Mouse (Mus musculus) forebrain, postnatal 0 days (tissue): Measurements from ENCODE around the gene Rnft1. TPM values are rescaled to one million over a fixed set of nuclear protein-coding genes. Genes with fewer than 3 reads are reported as not detected.

ENCODE experiments used
- ATAC-seq: fragments of 200-750 bp; cut with Nextera tagmentation; 2 replicates; pipeline ENCODE4 v1.8.0; 2017; ENCODE audit warnings: mild to moderate bottlenecking, moderate library complexity
- DNase-seq: peaks from one replicate; pipeline ENCODE4 v3.0.0-alpha.2; 2015
- H3K27ac ChIP-seq: fragments of 300-500 bp; sonication (generic); 2 replicates; pipeline ENCODE4 v1.5.1; 2014; ENCODE audit warnings: low read depth, mild to moderate bottlenecking, antibody characterized with exemption, low read length, moderate library complexity, mixed read lengths
- H3K27me3 ChIP-seq: fragments of 300-500 bp; sonication (generic); 2 replicates; pipeline ENCODE4 v1.6.1; 2014; ENCODE audit warnings: mild to moderate bottlenecking, low read length, mixed read lengths; ENCODE audit not compliant: insufficient read depth
- H3K36me3 ChIP-seq: fragments of 300-500 bp; sonication (generic); 2 replicates; pipeline ENCODE4 v1.6.1; 2014; ENCODE audit warnings: mild to moderate bottlenecking, moderate library complexity; ENCODE audit not compliant: insufficient read depth
- H3K4me1 ChIP-seq: fragments of 300-500 bp; sonication (generic); 2 replicates; pipeline ENCODE4 v1.6.1; 2014; ENCODE audit warnings: antibody characterized with exemption; ENCODE audit not compliant: insufficient read depth
- H3K4me2 ChIP-seq: fragments of 300-500 bp; sonication (generic); 2 replicates; pipeline ENCODE4 v1.6.1; 2014; ENCODE audit warnings: low read depth, mild to moderate bottlenecking, moderate library complexity
- H3K4me3 ChIP-seq: fragments of 300-500 bp; sonication (generic); 2 replicates; pipeline ENCODE4 v1.5.1; 2014; ENCODE audit warnings: low read depth, low read length, mixed read lengths
- H3K9ac ChIP-seq: fragments of 300-500 bp; sonication (generic); 2 replicates; pipeline ENCODE4 v1.6.1; 2014; ENCODE audit warnings: mild to moderate bottlenecking
- H3K9me3 ChIP-seq: fragments of 300-500 bp; sonication (generic); 2 replicates; pipeline ENCODE4 v1.6.1; 2016; ENCODE audit warnings: low read length
- CTCF ChIP-seq: sonication (generic); IDR thresholded peaks from 2 replicates; pipeline ENCODE4 v1.5.1; 2016; ENCODE audit warnings: antibody characterized with exemption, control low read depth, low read depth
- WGBS: fragments of 180-500 bp; shearing (Covaris S2); extraction: QIAGEN DNeasy Blood & Tissue Kit; methylation state at CpG from one replicate; pipeline ENCODE4 v1.1.7; 2014; 5-methylcytosine and 5-hydroxymethylcytosine counted together
- polyA plus RNA-seq: library from polyadenylated mRNA; unstranded; fragments of >200 nt; fragmentation: Nextera tagmentation; extraction: Ambion mirVana; gene quantifications from 2 replicates; pipeline ENCODE4 v1.2.1, GENCODE M21; 2015
- total RNA-seq: library from RNA; depleted of rRNA; stranded (reverse); fragments of >200 nt; gene quantifications from 2 replicates; pipeline ENCODE4 v1.2.3, GENCODE M21; 2014; rRNA removed

Rnft1 gene
- total RNA-seq (10.2 and 10.7 TPM in 2 replicates), polyA plus RNA-seq (11.4 and 15.0 TPM in 2 replicates)

GRCm38 (mm10) chr11:86484101-86484868 is at the start of gene Rnft1:
Gene Rnft1 (plus strand): TSS chr11:86484657.
- H3K9ac ChIP-seq, result peak within 1 kb of the TSS; percentile 69
- no peaks in the 10 kb centered on the region for H3K27me3 ChIP-seq
- ATAC-seq, result peak; percentile 97
- peak within 1 kb of the TSS; percentile 64 for H3K4me2 ChIP-seq
- H3K9me3 ChIP-seq, result no peaks in the 10 kb centered on the region
- peak within 1 kb of the TSS; percentile 80 for H3K27ac ChIP-seq
- peak within 1 kb of the TSS; percentile 62 for H3K4me3 ChIP-seq
- H3K4me1 ChIP-seq, result peaks cover 9% of the 10 kb centered on the region
- peaks cover under 1% of the 10 kb centered on the region; the same call in 1 of the 2 replicates for H3K36me3 ChIP-seq
- under 1% methylated on average over 68 of the region's 68 CpGs for WGBS
- TF ChIP-seq CTCF, result peak; percentile 18; the same call in 1 of the 2 replicates
- peak; percentile 97 for DNase-seq

- H3K4me1 ChIP-seq, result peaks cover 5% of the 10 kb centered on the region; the same call in 1 of the 2 replicates
- H3K36me3 ChIP-seq, result no peaks in the 10 kb centered on the region
- TF ChIP-seq CTCF, result peak; percentile 75
- ATAC-seq (peak; percentile 82), DNase-seq (peak; percentile 78)
- 21% methylated on average over 5 of the region's 5 CpGs for WGBS
- H3K27me3 ChIP-seq, result no peaks in the 10 kb centered on the region
- H3K27ac ChIP-seq, result peak overlapping the region; percentile 57; the same call in 1 of the 2 replicates
- H3K9me3 ChIP-seq, result no peaks in the 10 kb centered on the region
- no peak overlapping the region for H3K4me3 ChIP-seq
- H3K9ac ChIP-seq, result no peak overlapping the region
- H3K4me2 ChIP-seq, result peak overlapping the region; percentile 26; the same call in 1 of the 2 replicates
Observed at GRCm38 (mm10) chr11:86436843-86437242, 47.6 kb upstream of the Rnft1 start.

DNA sequence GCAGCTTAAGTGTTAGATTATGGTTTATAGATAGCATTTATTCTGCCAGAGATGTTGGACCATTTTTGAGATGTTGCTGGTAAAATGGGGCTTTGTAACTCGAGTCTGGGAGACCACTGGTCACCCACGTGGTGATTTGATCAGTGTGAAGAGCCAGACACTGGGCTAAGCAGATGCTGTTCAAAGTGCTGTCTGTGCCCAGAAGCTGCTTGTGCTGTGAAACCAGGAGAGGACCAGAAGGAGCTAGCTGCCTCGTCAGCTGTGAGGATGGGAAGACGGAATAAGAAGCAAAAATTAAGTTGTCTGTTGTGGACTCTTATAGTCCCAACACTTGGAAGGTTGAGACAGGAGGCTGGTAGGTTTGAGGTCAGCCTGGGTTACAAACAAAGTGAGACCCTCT is 46.2 kb upstream of the Rnft1 start:
- no peaks in the 10 kb centered on the region for H3K36me3 ChIP-seq
- no peak overlapping the region for H3K4me3 ChIP-seq
- DNase-seq (peak; percentile 65), ATAC-seq (peak; percentile 67)
- H3K9me3 ChIP-seq, result no peaks in the 10 kb centered on the region
- TF ChIP-seq CTCF, result no peak
- H3K27me3 ChIP-seq, result no peaks in the 10 kb centered on the region
- H3K9ac ChIP-seq, result no peak overlapping the region
- WGBS, result 39% methylated on average over 4 of the region's 4 CpGs
- H3K27ac ChIP-seq, result peak overlapping the region; percentile 57; the same call in 1 of the 2 replicates
- H3K4me1 ChIP-seq, result peaks cover 5% of the 10 kb centered on the region; the same call in 1 of the 2 replicates
- no peak overlapping the region for H3K4me2 ChIP-seq

DNA sequence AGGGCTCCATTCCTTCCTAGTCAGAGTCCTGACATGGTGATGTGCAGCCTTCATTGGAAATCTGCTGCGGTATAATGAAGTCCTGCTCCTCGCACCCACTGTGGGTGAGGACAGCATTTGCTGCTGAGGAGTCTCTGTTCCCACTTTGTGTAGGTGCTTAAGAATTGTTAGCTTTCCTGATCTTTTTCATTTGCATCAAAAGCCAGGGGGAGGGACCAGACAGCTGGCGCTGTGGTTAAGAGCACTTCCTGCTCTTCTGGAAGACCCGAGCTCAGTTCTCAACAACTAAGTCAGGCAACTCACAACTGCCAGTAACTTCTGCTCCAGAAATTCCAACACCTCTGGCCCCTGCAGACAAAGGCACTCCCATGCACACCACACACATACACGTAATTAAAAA is 43.7 kb upstream of the Rnft1 start:
- no peak for TF ChIP-seq CTCF
- Histone ChIP-seq H3K9ac (no peak overlapping the region), H3K36me3 (no peaks in the 10 kb centered on the region), H3K4me1 (no peaks in the 10 kb centered on the region), H3K27me3 (no peaks in the 10 kb centered on the region), H3K4me3 (no peak overlapping the region), H3K4me2 (no peak overlapping the region), H3K9me3 (no peaks in the 10 kb centered on the region), H3K27ac (no peak overlapping the region)
- ATAC-seq (no peak), DNase-seq (no peak)
- 78% methylated on average over 5 of the region's 5 CpGs for WGBS

GRCm38 (mm10) chr11:86453991-86454390 is 30.5 kb upstream of the Rnft1 start:
- DNase-seq, result no peak
- ATAC-seq, result no peak
- no peak overlapping the region for H3K4me3 ChIP-seq
- H3K4me2 ChIP-seq, result no peak overlapping the region
- H3K27me3 ChIP-seq, result no peaks in the 10 kb centered on the region
- no peak overlapping the region for H3K27ac ChIP-seq
- TF ChIP-seq CTCF, result no peak
- no peak overlapping the region for H3K9ac ChIP-seq
- no peaks in the 10 kb centered on the region for H3K9me3 ChIP-seq
- H3K36me3 ChIP-seq, result no peaks in the 10 kb centered on the region
- 92% methylated on average over 5 of the region's 5 CpGs for WGBS
- H3K4me1 ChIP-seq, result no peaks in the 10 kb centered on the region

GRCm38 (mm10) chr11:86457545-86457944 is 26.9 kb upstream of the Rnft1 start:
- H3K9ac ChIP-seq, result no peak overlapping the region
- DNase-seq, result peak; percentile 74
- H3K36me3 ChIP-seq, result no peaks in the 10 kb centered on the region
- H3K27me3 ChIP-seq, result no peaks in the 10 kb centered on the region
- H3K4me3 ChIP-seq, result no peak overlapping the region
- ATAC-seq, result peak; percentile 87
- no peaks in the 10 kb centered on the region for H3K4me1 ChIP-seq
- 56% methylated on average over 6 of the region's 6 CpGs for WGBS
- H3K4me2 ChIP-seq, result no peak overlapping the region
- H3K9me3 ChIP-seq, result no peaks in the 10 kb centered on the region
- H3K27ac ChIP-seq, result no peak overlapping the region
- TF ChIP-seq CTCF, result peak; percentile 40

DNA sequence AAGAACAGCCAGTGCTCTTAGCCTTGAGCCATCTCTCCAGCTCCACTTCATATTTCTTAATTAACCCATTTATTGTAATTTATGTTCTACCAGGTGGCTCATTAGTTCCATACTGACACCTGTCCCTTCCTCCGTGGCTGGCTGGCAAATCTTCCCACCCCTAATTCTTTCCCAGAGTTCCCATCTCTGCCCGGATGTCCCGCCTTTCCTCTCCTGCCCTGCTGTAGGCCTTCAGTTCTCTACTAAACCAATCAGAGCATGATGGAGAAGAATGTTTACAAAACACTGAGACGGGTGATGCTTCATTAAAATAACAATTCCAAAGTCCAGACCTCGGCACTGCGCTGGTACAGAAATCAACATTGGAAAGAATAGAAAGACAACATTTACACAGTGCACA is 25.6 kb upstream of the Rnft1 start:
- H3K4me1 ChIP-seq, result no peaks in the 10 kb centered on the region
- DNase-seq (no peak), ATAC-seq (no peak)
- H3K9me3 ChIP-seq, result no peaks in the 10 kb centered on the region
- WGBS, result 86% methylated on average over 6 of the region's 6 CpGs
- no peaks in the 10 kb centered on the region for H3K36me3 ChIP-seq
- H3K27me3 ChIP-seq, result no peaks in the 10 kb centered on the region
- H3K27ac ChIP-seq, result no peak overlapping the region
- no peak overlapping the region for H3K9ac ChIP-seq
- H3K4me2 ChIP-seq, result no peak overlapping the region
- no peak overlapping the region for H3K4me3 ChIP-seq
- no peak for TF ChIP-seq CTCF
